Mouse (Mus musculus) liver, adult 2 months (tissue): Measurements from ENCODE around the gene Olfr1361.

ENCODE experiments used
- CTCF ChIP-seq: fragments of 200-500 bp; IDR thresholded peaks from 2 replicates; pipeline ENCODE4 v1.5.1; 2011; ENCODE audit warnings: low read depth, low read length, control low read depth
- POLR2A ChIP-seq: fragments of 200-500 bp; IDR thresholded peaks from 2 replicates; pipeline ENCODE4 v1.6.1; 2011; ENCODE audit warnings: low read length, control low read depth; ENCODE audit not compliant: insufficient read depth; ENCODE audit errors: extremely low read depth

GRCm38 (mm10) chr13:21613922-21614321 is 49.3 kb downstream of the Olfr1361 start, which contains the start of gene Olfr1362:
- TF ChIP-seq CTCF, result no peak
- TF ChIP-seq POLR2A, result no peak
